Mouse (Mus musculus): ENCODE results near the gene Slc4a1.

DNA sequence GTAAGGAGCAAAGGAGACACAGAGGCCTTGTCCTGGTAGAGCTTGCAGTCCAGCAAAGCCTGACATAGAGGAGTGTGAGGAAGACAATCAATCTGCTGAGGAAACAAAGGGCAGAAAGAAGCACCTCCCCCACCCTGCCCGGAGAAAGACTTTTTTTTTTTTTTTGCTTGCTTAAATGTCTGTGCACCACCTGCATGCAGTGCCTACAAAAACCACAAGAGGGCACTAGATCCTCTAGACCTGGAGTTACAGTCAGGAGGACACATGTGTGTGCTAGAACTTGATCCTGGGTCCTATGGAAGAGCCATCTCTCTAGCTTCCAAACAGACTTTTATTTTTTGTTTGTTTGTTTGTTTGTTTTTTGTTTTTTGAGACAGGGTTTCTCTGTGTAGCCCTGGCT lies 66.2 kb downstream of the Slc4a1 start:
- TF ChIP-seq CTCF (IDR thresholded peaks at IDR 0.05; ENCODE audit: insufficient read depth, low read depth, low read length) = no peak
- no peak for TF ChIP-seq POLR2A (IDR thresholded peaks at IDR 0.05; ENCODE audit: insufficient read depth, low read depth, low read length)
